1 mouse cellular context compared by ENCODE assay signal in genomic region chr15:81585746-81586461, GRCm38 (mm10).
TF ChIP-seq lines count a peak whose summit lies in the region.

No protein-coding gene starts in this region.

TF ChIP-seq in CH12.LX, 34 proteins besides CTCF, POLR2A, EP300 and RAD21 (continued from another document):
- TF ChIP-seq PAX5 (IDR thresholded peaks at IDR 0.05; ENCODE audit: low read length), result no peak
- no peak for TF ChIP-seq E2F4 (IDR thresholded peaks at IDR 0.05; ENCODE audit: insufficient replicate concordance, low read depth, low read length)
- no peak for TF ChIP-seq KAT2A (IDR thresholded peaks at IDR 0.05; ENCODE audit: insufficient replicate concordance, low read length)
- no peak; the same call in 1 of the 2 replicates for TF ChIP-seq ELF1 (IDR thresholded peaks at IDR 0.05; ENCODE audit: low read depth, low read length)
- peak; percentile 32 for TF ChIP-seq SMC3 (IDR thresholded peaks at IDR 0.05; ENCODE audit: low read depth, low read length)
- peak; percentile 80 for TF ChIP-seq SIN3A (IDR thresholded peaks at IDR 0.05; ENCODE audit: low read length)
- TF ChIP-seq UBTF (IDR thresholded peaks at IDR 0.05; ENCODE audit: low read depth, low read length), result 0 out of 2 replicates have a peak, but pooled peaks have one; percentile 50
- TF ChIP-seq BHLHE40 (IDR thresholded peaks at IDR 0.05; ENCODE audit: low read depth, low read length), result no peak
- TF ChIP-seq ETS1 (conservative IDR thresholded peaks at IDR 0.05; ENCODE audit: low read depth, low read length), result no peak
- no peak; the same call in 1 of the 2 replicates for TF ChIP-seq HCFC1 (IDR thresholded peaks at IDR 0.05; ENCODE audit: low read depth, low read length)
- TF ChIP-seq NELFE (IDR thresholded peaks at IDR 0.05; ENCODE audit: low read depth, low read length), result peak; percentile 77
- TF ChIP-seq GABPA (IDR thresholded peaks at IDR 0.05; ENCODE audit: insufficient replicate concordance, low read depth, low read length), result no peak
- peak; percentile 50 for TF ChIP-seq NRF1 (IDR thresholded peaks at IDR 0.05; ENCODE audit: low read depth, low read length)
